Mouse (Mus musculus): Measurements from ENCODE around the gene Kras. TPM values are rescaled to one million over a fixed set of nuclear protein-coding genes. Genes with fewer than 3 reads are reported as not detected.

The Kras gene
- total and polyA plus RNA-seq, 3 experiments, result 8.6 to 32.7 (median 32.3) TPM

DNA sequence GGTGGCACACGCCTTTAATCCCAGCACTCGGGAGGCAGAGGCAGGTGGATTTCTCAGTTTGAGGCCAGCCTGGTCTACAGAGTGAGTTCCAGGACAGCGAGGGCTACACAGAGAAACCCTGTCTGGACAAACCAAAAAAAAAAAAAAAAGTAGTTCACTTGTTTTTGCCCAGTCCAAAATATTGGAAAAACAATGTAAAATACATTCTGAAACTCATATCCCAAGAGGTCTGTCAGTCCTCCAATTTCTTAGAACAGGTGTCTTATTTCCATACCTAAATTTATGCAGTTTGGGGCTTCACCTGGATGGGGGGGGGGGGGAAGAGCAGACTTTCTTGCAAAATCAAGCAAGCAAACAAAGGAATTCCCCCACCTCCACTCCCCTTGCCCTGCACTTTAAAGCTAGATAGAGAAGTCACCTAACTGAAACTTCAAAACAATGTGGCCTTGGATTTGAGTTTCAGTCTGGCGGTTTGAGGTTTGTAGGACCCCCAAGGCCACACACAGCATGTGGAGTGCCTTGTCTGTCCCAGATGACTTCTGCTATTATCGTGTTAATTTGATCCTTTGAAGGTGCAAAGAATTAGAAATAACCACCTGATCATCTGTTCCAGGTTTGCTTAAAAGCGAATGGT lies 25.7 kb upstream of the Kras start:
- no peak overlapping the region; the same call in 1 of the 2 replicates for H3K27ac ChIP-seq
- no peak overlapping the region for H3K4me3 ChIP-seq
- intact Hi-C loops (cut with DNase I), result no loop called here
- H3K36me3 ChIP-seq (ENCODE audit: control insufficient read depth, insufficient read depth, low read length), result no peaks in the 10 kb centered on the region
- H3K27me3 ChIP-seq (ENCODE audit: control insufficient read depth, insufficient read depth, low read length), result no peaks in the 10 kb centered on the region
- no peaks in the 10 kb centered on the region for H3K79me2 ChIP-seq (replicated peaks; ENCODE audit: control insufficient read depth, insufficient read depth, low read length)
- no peak overlapping the region for H3K9ac ChIP-seq (ENCODE audit: low read depth, low read length)
- no peak for DNase-seq
- WGBS, result 69% methylated on average over 6 of the region's 6 CpGs
- H3K4me1 ChIP-seq (ENCODE audit: control insufficient read depth, insufficient read depth, low read length), result peaks cover 4% of the 10 kb centered on the region
- TF ChIP-seq POLR2A (IDR thresholded peaks at IDR 0.05; ENCODE audit: insufficient read depth, low read depth, low read length) (no peak), CTCF (IDR thresholded peaks at IDR 0.05) (no peak)

DNA sequence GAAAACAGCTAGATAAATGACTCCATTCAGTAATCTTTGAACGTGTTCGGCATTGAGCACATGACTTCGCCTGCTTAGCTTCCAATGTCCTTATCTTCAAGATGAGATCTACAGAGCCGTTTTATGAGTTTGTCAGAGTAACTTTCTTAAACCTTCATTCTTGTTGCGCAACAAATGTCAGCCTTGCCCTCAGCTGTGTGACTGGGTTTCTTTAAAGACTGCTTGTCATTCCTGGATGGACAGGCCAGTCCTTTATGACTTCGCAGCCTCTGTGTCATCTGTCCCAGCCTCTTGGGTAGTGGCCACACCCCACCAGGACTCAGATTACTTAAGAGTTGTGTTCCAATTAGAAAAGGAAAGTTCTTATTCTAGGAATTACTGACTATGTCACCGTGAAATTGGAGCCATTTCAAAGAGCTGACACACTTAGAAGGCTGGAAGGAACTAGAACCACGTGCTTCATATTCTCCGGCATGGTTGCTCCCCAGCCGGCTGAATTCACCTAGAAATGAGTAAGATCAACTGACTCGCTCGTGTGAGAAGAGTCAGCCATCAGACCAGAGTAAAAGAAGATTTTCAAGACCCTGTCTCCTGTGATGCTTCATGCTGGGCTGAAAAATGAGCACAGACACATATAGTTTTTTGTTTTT lies 24.1 kb upstream of the Kras start:
- H3K4me3 ChIP-seq, result no peak overlapping the region
- H3K79me2 ChIP-seq (replicated peaks; ENCODE audit: control insufficient read depth, insufficient read depth, low read length), result no peaks in the 10 kb centered on the region
- H3K36me3 ChIP-seq (ENCODE audit: control insufficient read depth, insufficient read depth, low read length), result no peaks in the 10 kb centered on the region
- no peaks in the 10 kb centered on the region for H3K27me3 ChIP-seq (ENCODE audit: control insufficient read depth, insufficient read depth, low read length)
- no peak overlapping the region for H3K27ac ChIP-seq
- TF ChIP-seq POLR2A (IDR thresholded peaks at IDR 0.05; ENCODE audit: insufficient read depth, low read depth, low read length), result no peak
- no peak for TF ChIP-seq CTCF (IDR thresholded peaks at IDR 0.05)
- no peak for TF ChIP-seq EP300 (IDR thresholded peaks at IDR 0.05; ENCODE audit: insufficient read depth, low read depth, low read length)
- intact Hi-C loops (cut with DNase I), result no loop called here
- peaks cover 4% of the 10 kb centered on the region for H3K4me1 ChIP-seq (ENCODE audit: control insufficient read depth, insufficient read depth, low read length)
- 70% methylated on average over 12 of the region's 12 CpGs for WGBS
- no peak for DNase-seq
- H3K9ac ChIP-seq (ENCODE audit: low read depth, low read length), result no peak overlapping the region

DNA sequence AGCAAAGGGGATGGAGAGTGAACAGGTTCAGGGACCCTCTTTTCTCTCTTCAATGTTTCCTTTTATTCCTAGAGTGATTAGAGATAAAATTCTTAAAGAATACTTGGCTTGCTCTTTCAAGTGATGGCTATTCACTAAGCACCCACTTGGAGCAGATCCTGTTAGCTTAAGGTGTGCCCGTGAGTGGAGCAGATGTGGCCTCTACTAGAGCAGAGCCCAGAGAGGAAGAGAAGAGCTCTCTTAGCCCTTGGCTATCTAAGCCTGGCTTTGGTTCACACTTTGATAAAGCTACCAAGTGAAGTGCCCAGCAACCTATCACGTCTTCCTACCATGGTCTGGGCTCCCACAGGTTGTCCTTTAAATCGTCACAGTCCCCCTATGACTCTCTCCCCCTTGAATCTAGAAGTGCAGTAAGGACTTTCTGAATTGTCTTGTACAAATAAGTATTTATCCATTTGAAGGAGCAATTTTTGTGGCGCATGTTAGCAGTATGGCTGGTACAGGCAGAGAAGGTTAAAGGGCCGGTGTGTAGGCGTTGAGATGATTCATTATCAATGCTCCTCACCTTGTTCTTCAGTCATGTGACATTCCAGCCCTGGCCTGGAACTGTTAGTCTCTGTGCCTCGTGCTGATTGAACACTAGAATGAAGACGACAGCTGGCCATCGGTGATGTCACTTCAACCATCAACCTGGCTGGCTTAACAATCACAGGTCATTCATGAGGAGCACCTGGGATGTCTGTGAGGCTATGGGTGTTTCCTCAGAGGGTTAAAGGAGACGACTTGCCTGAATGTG lies 22.3 kb upstream of the Kras start:
- H3K4me1 ChIP-seq (ENCODE audit: control insufficient read depth, insufficient read depth, low read length), result peaks cover 4% of the 10 kb centered on the region
- H3K27me3 ChIP-seq (ENCODE audit: control insufficient read depth, insufficient read depth, low read length), result no peaks in the 10 kb centered on the region
- H3K4me3 ChIP-seq, result no peak overlapping the region
- no peak overlapping the region for H3K9ac ChIP-seq (ENCODE audit: low read depth, low read length)
- H3K36me3 ChIP-seq (ENCODE audit: control insufficient read depth, insufficient read depth, low read length), result no peaks in the 10 kb centered on the region
- 71% methylated on average over 10 of the region's 10 CpGs for WGBS
- intact Hi-C loops (cut with DNase I), result no loop called here
- no peak overlapping the region for H3K27ac ChIP-seq
- no peak for DNase-seq
- H3K79me2 ChIP-seq (replicated peaks; ENCODE audit: control insufficient read depth, insufficient read depth, low read length), result no peaks in the 10 kb centered on the region
- no peak for TF ChIP-seq POLR2A (IDR thresholded peaks at IDR 0.05; ENCODE audit: insufficient read depth, low read depth, low read length)
- TF ChIP-seq CTCF (IDR thresholded peaks at IDR 0.05), result no peak
- TF ChIP-seq EP300 (IDR thresholded peaks at IDR 0.05; ENCODE audit: insufficient read depth, low read depth, low read length), result no peak

DNA sequence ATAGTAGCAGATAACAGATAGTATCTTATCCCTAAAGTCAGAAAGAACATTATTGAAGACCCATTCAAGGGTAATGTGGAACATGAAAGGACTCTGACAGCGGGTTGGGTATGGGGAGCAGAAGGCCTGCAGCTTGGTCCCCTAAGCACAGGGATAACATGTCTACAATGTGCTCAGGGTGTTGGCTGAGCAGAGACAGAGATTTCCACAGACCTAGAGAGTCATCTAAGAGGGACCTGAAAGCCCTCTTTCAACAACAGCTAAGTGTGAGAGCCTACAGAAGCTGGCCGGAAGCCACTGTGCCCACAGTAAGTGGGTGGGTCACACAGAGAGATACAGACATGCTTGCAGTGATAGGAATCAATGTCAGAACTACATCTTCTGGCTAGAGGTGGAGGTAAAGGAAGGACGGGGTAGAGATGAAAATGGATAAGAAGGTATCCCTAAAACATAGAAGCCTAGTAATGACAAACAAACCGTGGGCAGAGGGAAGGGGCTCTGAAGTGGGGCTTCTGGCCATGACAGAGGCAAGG lies 19.3 kb upstream of the Kras start:
- no peak for TF ChIP-seq CTCF (IDR thresholded peaks at IDR 0.05)
- TF ChIP-seq EP300 (IDR thresholded peaks at IDR 0.05; ENCODE audit: insufficient read depth, low read depth, low read length), result no peak
- TF ChIP-seq POLR2A (IDR thresholded peaks at IDR 0.05; ENCODE audit: insufficient read depth, low read depth, low read length), result no peak
- Histone ChIP-seq H3K27ac (no peak overlapping the region), H3K9ac (ENCODE audit: low read depth, low read length) (no peak overlapping the region), H3K27me3 (ENCODE audit: control insufficient read depth, insufficient read depth, low read length) (no peaks in the 10 kb centered on the region), H3K4me1 (ENCODE audit: control insufficient read depth, insufficient read depth, low read length) (no peaks in the 10 kb centered on the region), H3K4me3 (no peak overlapping the region), H3K36me3 (ENCODE audit: control insufficient read depth, insufficient read depth, low read length) (no peaks in the 10 kb centered on the region), H3K79me2 (replicated peaks; ENCODE audit: control insufficient read depth, insufficient read depth, low read length) (no peaks in the 10 kb centered on the region)
- WGBS, result 73% methylated on average over 4 of the region's 4 CpGs
- DNase-seq, result no peak
- intact Hi-C loops (cut with DNase I), result no loop called here

DNA sequence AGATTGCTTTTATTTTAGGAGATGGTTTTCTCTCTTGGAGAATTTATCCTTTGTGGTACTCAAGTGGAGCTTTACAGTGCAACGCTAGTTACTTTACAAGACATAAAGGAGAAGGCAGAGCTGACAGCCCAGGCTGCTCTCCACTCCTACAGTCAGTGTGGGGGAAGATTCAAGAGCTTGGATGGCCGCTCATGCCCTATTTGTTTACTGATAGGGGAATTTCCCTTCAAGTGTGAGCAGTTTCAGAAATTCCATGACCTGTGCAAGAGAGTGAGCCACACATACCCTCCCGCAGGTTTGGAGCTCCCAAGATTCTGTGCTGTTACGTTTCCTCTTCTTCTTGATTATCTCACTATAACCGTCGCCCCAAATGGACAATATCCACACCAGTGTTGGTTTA lies 17.7 kb upstream of the Kras start:
- H3K27me3 ChIP-seq (ENCODE audit: control insufficient read depth, insufficient read depth, low read length), result no peaks in the 10 kb centered on the region
- 60% methylated on average over 6 of the region's 6 CpGs for WGBS
- no peaks in the 10 kb centered on the region for H3K79me2 ChIP-seq (replicated peaks; ENCODE audit: control insufficient read depth, insufficient read depth, low read length)
- no peaks in the 10 kb centered on the region for H3K4me1 ChIP-seq (ENCODE audit: control insufficient read depth, insufficient read depth, low read length)
- H3K4me3 ChIP-seq, result no peak overlapping the region
- H3K36me3 ChIP-seq (ENCODE audit: control insufficient read depth, insufficient read depth, low read length), result no peaks in the 10 kb centered on the region
- TF ChIP-seq CTCF (IDR thresholded peaks at IDR 0.05) (no peak), POLR2A (IDR thresholded peaks at IDR 0.05; ENCODE audit: insufficient read depth, low read depth, low read length) (no peak), EP300 (IDR thresholded peaks at IDR 0.05; ENCODE audit: insufficient read depth, low read depth, low read length) (no peak)
- no peak overlapping the region for H3K9ac ChIP-seq (ENCODE audit: low read depth, low read length)
- DNase-seq, result no peak
- intact Hi-C loops (cut with DNase I), result no loop called here
- H3K27ac ChIP-seq, result no peak overlapping the region
